Mouse (Mus musculus) lung, embryonic 14.5 days (tissue): Measurements from ENCODE around the gene Slc25a31. TPM values are rescaled to one million over a fixed set of nuclear protein-coding genes. Genes with fewer than 3 reads are reported as not detected.

Experiments used
- ATAC-seq: fragments of 200-750 bp; cut with Nextera tagmentation; 2 replicates; pipeline ENCODE4 v1.8.0; 2017; ENCODE audit warnings: mild to moderate bottlenecking, moderate TSS enrichment, moderate library complexity; ENCODE audit not compliant: insufficient read depth
- DNase-seq: peaks from one replicate; pipeline ENCODE4 v3.0.0-alpha.2; 2015
- H3K27ac ChIP-seq: fragments of 300-500 bp; sonication (generic); 2 replicates; pipeline ENCODE4 v1.5.1; 2014; ENCODE audit warnings: low read depth, mild to moderate bottlenecking, moderate library complexity
- H3K27me3 ChIP-seq: fragments of 300-500 bp; sonication (generic); 2 replicates; pipeline ENCODE4 v1.6.1; 2014; ENCODE audit warnings: low read length, control low read depth; ENCODE audit not compliant: insufficient read depth
- H3K36me3 ChIP-seq: fragments of 300-500 bp; sonication (generic); 2 replicates; pipeline ENCODE4 v1.6.1; 2014; ENCODE audit warnings: control low read depth; ENCODE audit not compliant: insufficient read depth
- H3K4me1 ChIP-seq: fragments of 300-500 bp; sonication (generic); 2 replicates; pipeline ENCODE4 v1.6.1; 2014; ENCODE audit warnings: antibody characterized with exemption, control low read depth; ENCODE audit not compliant: insufficient read depth
- H3K4me2 ChIP-seq: fragments of 300-500 bp; sonication (generic); 2 replicates; pipeline ENCODE4 v1.6.1; 2014; ENCODE audit warnings: mild to moderate bottlenecking
- H3K4me3 ChIP-seq: fragments of 300-500 bp; sonication (generic); 2 replicates; pipeline ENCODE4 v1.5.1; 2014; ENCODE audit warnings: low read depth, low read length
- H3K9ac ChIP-seq: fragments of 300-500 bp; sonication (generic); 2 replicates; pipeline ENCODE4 v1.6.1; 2014
- H3K9me3 ChIP-seq: fragments of 300-500 bp; sonication (generic); 2 replicates; pipeline ENCODE4 v1.6.1; 2016; ENCODE audit warnings: low read depth, low read length, control low read depth
- CTCF ChIP-seq: IDR thresholded peaks from 2 replicates; pipeline ENCODE4 v1.5.1; 2016; ENCODE audit warnings: antibody characterized with exemption, low read depth
- WGBS: fragments of 180-500 bp; shearing (Covaris S2); extraction: QIAGEN DNeasy Blood & Tissue Kit; methylation state at CpG from one replicate; pipeline ENCODE4 v1.1.7; 2014; 5-methylcytosine and 5-hydroxymethylcytosine counted together
- polyA plus RNA-seq: library from polyadenylated mRNA; unstranded; fragments of >200 nt; fragmentation: Nextera tagmentation; extraction: Ambion mirVana; gene quantifications from 2 replicates; pipeline ENCODE4 v1.2.1, GENCODE M21; 2014

Gene Slc25a31
- polyA plus RNA-seq: 0.31 TPM in 1 of 2 replicates, not detected in the other

DNA sequence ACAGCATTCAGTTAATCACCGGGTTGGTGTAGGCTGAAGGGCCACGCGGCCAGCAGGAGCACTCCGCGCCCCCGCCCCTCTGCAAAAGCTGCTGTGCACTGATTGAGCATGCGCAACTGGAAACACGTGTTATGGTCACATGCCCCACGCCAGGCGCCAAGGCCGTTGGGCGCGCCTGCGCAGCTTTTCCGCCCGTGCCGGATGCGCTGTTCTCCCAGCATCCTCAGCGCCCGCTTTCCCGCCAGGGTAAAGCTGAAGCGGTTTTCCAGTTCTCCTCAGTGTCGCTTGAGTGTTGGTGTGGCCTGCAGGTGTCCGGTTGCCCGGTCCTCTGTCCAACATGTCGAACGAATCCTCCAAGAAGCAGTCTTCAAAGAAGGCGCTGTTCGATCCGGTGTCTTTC lies at the start of gene Slc25a31:
Slc25a31 (plus strand) TSS at position 201 of the 400 bp plus-strand sequence.
- DNase-seq: no peak
- WGBS: 85% methylated on average over 30 of the region's 30 CpGs
- no peak for TF ChIP-seq CTCF

GRCm38 (mm10) chr3:40660231-40660630 lies 48.4 kb upstream of the Slc25a31 start:
- TF ChIP-seq CTCF: no peak
- no peak overlapping the region for H3K4me3 ChIP-seq
- WGBS: 92% methylated on average over 2 of the region's 2 CpGs
- no peak for ATAC-seq
- no peaks in the 10 kb centered on the region for H3K9me3 ChIP-seq
- H3K4me2 ChIP-seq: no peak overlapping the region
- no peaks in the 10 kb centered on the region for H3K27me3 ChIP-seq
- no peaks in the 10 kb centered on the region for H3K4me1 ChIP-seq
- no peak overlapping the region for H3K27ac ChIP-seq
- no peak for DNase-seq
- peaks cover 5% of the 10 kb centered on the region; the same call in 1 of the 2 replicates for H3K36me3 ChIP-seq
- H3K9ac ChIP-seq: no peak overlapping the region

More for the DNA sequence above, at the start of gene Slc25a31:
- Histone ChIP-seq H3K36me3 (no peaks in the 10 kb centered on the region), H3K9ac (no peak within 1 kb of the TSS), H3K4me2 (no peak within 1 kb of the TSS), H3K9me3 (no peaks in the 10 kb centered on the region; the same call in 1 of the 2 replicates), H3K4me3 (no peak within 1 kb of the TSS), H3K27ac (no peak within 1 kb of the TSS), H3K27me3 (no peaks in the 10 kb centered on the region), H3K4me1 (no peaks in the 10 kb centered on the region)
- ATAC-seq: no peak

DNA sequence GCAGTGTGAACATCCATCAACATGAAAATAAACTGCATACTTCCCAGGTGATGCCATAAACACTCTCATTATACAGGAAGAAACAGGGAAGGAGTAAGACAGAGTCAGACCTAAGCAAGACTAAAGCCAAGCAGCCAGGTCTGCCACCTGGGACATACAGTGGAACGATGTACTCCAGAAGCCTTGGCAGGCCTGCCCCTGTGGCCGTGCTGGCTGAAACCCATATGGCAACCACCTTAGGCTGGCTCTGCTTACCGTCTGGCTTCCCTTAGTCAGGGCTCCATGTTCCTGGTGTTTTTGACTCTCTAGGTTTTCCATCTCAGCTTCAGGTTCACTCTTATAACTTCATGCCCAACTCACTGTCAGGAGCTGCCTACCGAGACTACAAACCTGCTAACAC lies 42.5 kb upstream of the Slc25a31 start:
- Histone ChIP-seq H3K4me1 (no peaks in the 10 kb centered on the region), H3K36me3 (0 out of 2 replicates have a peak, but pooled peaks cover 3% of the 10 kb centered on the region), H3K4me3 (no peak overlapping the region), H3K27ac (no peak overlapping the region), H3K9me3 (no peaks in the 10 kb centered on the region), H3K27me3 (no peaks in the 10 kb centered on the region), H3K9ac (no peak overlapping the region), H3K4me2 (no peak overlapping the region)
- no peak for TF ChIP-seq CTCF
- 91% methylated on average over 4 of the region's 4 CpGs for WGBS
- DNase-seq: no peak
- no peak for ATAC-seq

- 79% methylated on average over 8 of the region's 8 CpGs for WGBS
- no peak for ATAC-seq
- no peak for DNase-seq
- no peak overlapping the region for H3K4me3 ChIP-seq
- no peaks in the 10 kb centered on the region for H3K4me1 ChIP-seq
- no peak overlapping the region for H3K27ac ChIP-seq
- H3K9ac ChIP-seq: no peak overlapping the region
- no peaks in the 10 kb centered on the region for H3K27me3 ChIP-seq
- 0 out of 2 replicates have a peak, but pooled peaks cover 3% of the 10 kb centered on the region for H3K36me3 ChIP-seq
- no peaks in the 10 kb centered on the region for H3K9me3 ChIP-seq
- no peak for TF ChIP-seq CTCF
- no peak overlapping the region for H3K4me2 ChIP-seq
These were observed 41.6 kb upstream of the Slc25a31 start for GRCm38 (mm10) chr3:40666861-40667719.

- H3K27ac ChIP-seq: no peak overlapping the region
- H3K36me3 ChIP-seq: 0 out of 2 replicates have a peak, but pooled peaks cover 3% of the 10 kb centered on the region
- no peak for ATAC-seq
- no peak overlapping the region for H3K4me3 ChIP-seq
- H3K4me2 ChIP-seq: no peak overlapping the region
- DNase-seq: no peak
- H3K4me1 ChIP-seq: no peaks in the 10 kb centered on the region
- no peaks in the 10 kb centered on the region for H3K9me3 ChIP-seq
- no peak for TF ChIP-seq CTCF
- H3K9ac ChIP-seq: no peak overlapping the region
- 42% methylated on average over 6 of the region's 6 CpGs for WGBS
- no peaks in the 10 kb centered on the region for H3K27me3 ChIP-seq
These were observed 39.8 kb upstream of the Slc25a31 start for GRCm38 (mm10) chr3:40668889-40669288.

- Histone ChIP-seq H3K27me3 (no peaks in the 10 kb centered on the region), H3K4me3 (no peak overlapping the region), H3K36me3 (0 out of 2 replicates have a peak, but pooled peaks cover 3% of the 10 kb centered on the region), H3K9ac (no peak overlapping the region), H3K4me1 (no peaks in the 10 kb centered on the region), H3K27ac (no peak overlapping the region), H3K9me3 (no peaks in the 10 kb centered on the region), H3K4me2 (no peak overlapping the region)
- ATAC-seq (no peak), DNase-seq (no peak)
- TF ChIP-seq CTCF: no peak
- 91% methylated on average over 3 of the region's 3 CpGs for WGBS
These were observed 39.3 kb upstream of the Slc25a31 start for GRCm38 (mm10) chr3:40669395-40669794.

DNA sequence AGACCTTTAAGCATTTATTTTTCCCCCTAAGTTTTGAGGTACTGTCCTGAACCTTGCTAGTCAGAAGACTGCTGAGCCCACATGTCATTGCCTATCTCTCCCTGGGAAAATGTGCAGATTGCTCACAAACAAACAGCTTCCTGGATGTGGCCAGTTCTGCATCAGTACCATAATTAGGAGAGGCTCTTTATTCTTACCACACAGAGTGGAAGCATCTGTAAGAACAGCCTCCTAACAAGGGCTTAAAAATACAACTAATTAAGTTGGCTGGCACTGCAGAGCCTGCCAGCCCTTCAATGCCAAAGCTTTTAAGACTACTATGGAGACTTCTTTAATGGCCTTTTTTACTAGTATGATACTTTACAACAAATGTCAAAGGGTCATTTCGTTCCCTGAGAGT lies 35.1 kb upstream of the Slc25a31 start:
- TF ChIP-seq CTCF: no peak
- Histone ChIP-seq H3K27me3 (no peaks in the 10 kb centered on the region), H3K4me3 (no peak overlapping the region), H3K9me3 (no peaks in the 10 kb centered on the region), H3K27ac (no peak overlapping the region), H3K36me3 (no peaks in the 10 kb centered on the region), H3K4me1 (no peaks in the 10 kb centered on the region), H3K4me2 (no peak overlapping the region), H3K9ac (no peak overlapping the region)
- 66% methylated on average over 1 of the region's 1 CpGs for WGBS
- DNase-seq (no peak), ATAC-seq (no peak)
